Mouse (Mus musculus) E14TG2a.4 (cell line): Measurements from ENCODE around the gene Tax1bp3.

Experiments
- CTCF ChIP-seq: conservative IDR thresholded peaks from 2 replicates; pipeline ENCODE4 v1.5.1; 2014; ENCODE audit warnings: low read length
- NANOG ChIP-seq: IDR thresholded peaks from 2 replicates; pipeline ENCODE4 v1.6.1; 2014; ENCODE audit warnings: borderline replicate concordance, low read length, mixed read lengths

DNA sequence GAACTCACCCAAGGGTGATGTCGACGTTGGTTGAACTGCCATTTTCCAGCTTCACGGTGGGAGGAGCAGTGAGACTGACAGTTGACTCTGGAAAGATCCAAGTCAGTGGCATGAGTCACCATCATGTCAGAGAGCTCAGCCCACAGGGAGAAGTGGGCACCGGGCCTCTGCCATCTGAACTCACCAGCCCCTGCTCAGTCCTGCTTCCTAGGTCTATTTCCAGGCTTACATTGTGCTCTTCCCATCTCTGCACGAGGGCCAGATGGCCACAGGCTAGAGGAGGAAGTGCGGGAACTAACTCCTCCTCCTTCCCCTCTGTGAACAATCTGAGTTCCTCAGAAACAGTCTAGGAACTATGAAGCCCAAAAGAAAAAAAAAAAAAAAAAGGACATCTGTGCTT lies 16.2 kb downstream of the Tax1bp3 start:
- TF ChIP-seq CTCF (no peak), NANOG (no peak)
